Mouse (Mus musculus): ENCODE measurements at regions not wholly inside any gene's neighbourhood (a gene's known extent, or its start where the extent isn't known, plus 50 kb on each side); places are given as distances from the start of the nearest gene placed in this dataset.

GRCm38 (mm10) chr4:50145926-50146325 is 300.4 kb upstream of the Grin3a start:
- no peaks in the 10 kb centered on the region for H3K36me3 ChIP-seq (ENCODE audit: control insufficient read depth, insufficient read depth, low read length)
- TF ChIP-seq POLR2A (IDR thresholded peaks at IDR 0.05; ENCODE audit: borderline replicate concordance, extremely low read depth, insufficient read depth, insufficient read length), result no peak
- no peak overlapping the region for H3K27ac ChIP-seq (replicated peaks; ENCODE audit: low read depth, low read length)
- no peaks in the 10 kb centered on the region for H3K27me3 ChIP-seq (ENCODE audit: control insufficient read depth, insufficient read depth, low read length)
- H3K9me3 ChIP-seq (ENCODE audit: control insufficient read depth, low read length), result no peaks in the 10 kb centered on the region
- ATAC-seq (ENCODE audit: low FRiP score, low read depth) (no peak), DNase-seq (ENCODE audit: low spot score) (no peak)
- no peak overlapping the region for H3K4me2 ChIP-seq (replicated peaks; ENCODE audit: low read depth, low read length, severe bottlenecking)
- H3K4me1 ChIP-seq (ENCODE audit: control insufficient read depth, insufficient read depth, low read length), result no peaks in the 10 kb centered on the region
- H3K4me3 ChIP-seq (replicated peaks; ENCODE audit: low read length), result no peak overlapping the region
- H3K9ac ChIP-seq (ENCODE audit: low read depth, low read length, severe bottlenecking), result no peak overlapping the region

- no peak for TF ChIP-seq POLR2A (IDR thresholded peaks at IDR 0.05; ENCODE audit: borderline replicate concordance, extremely low read depth, insufficient read depth, insufficient read length)
- Histone ChIP-seq H3K36me3 (ENCODE audit: control insufficient read depth, insufficient read depth, low read length) (no peaks in the 10 kb centered on the region), H3K9me3 (ENCODE audit: control insufficient read depth, low read length) (no peaks in the 10 kb centered on the region), H3K27ac (replicated peaks; ENCODE audit: low read depth, low read length) (no peak overlapping the region), H3K9ac (ENCODE audit: low read depth, low read length, severe bottlenecking) (no peak overlapping the region), H3K4me1 (ENCODE audit: control insufficient read depth, insufficient read depth, low read length) (no peaks in the 10 kb centered on the region), H3K4me3 (replicated peaks; ENCODE audit: low read length) (no peak overlapping the region), H3K4me2 (replicated peaks; ENCODE audit: low read depth, low read length, severe bottlenecking) (no peak overlapping the region), H3K27me3 (ENCODE audit: control insufficient read depth, insufficient read depth, low read length) (no peaks in the 10 kb centered on the region)
- DNase-seq (ENCODE audit: low spot score) (peak; percentile 58), ATAC-seq (ENCODE audit: low FRiP score, low read depth) (no peak)
- 50% methylated on average over 1 of the region's 1 CpGs for WGBS
Observed at GRCm38 (mm10) chr4:50130262-50130661, 284.7 kb upstream of the Grin3a start.

GRCm38 (mm10) chr4:50106557-50106956 is 261.0 kb upstream of the Grin3a start:
- H3K4me2 ChIP-seq (replicated peaks; ENCODE audit: low read depth, low read length, severe bottlenecking), result no peak overlapping the region
- no peak overlapping the region for H3K27ac ChIP-seq (replicated peaks; ENCODE audit: low read depth, low read length)
- ATAC-seq (ENCODE audit: low FRiP score, low read depth) (no peak), DNase-seq (ENCODE audit: low spot score) (no peak)
- H3K9ac ChIP-seq (ENCODE audit: low read depth, low read length, severe bottlenecking), result no peak overlapping the region
- no peaks in the 10 kb centered on the region for H3K27me3 ChIP-seq (ENCODE audit: control insufficient read depth, insufficient read depth, low read length)
- H3K4me1 ChIP-seq (ENCODE audit: control insufficient read depth, insufficient read depth, low read length), result no peaks in the 10 kb centered on the region
- no peak overlapping the region for H3K4me3 ChIP-seq (replicated peaks; ENCODE audit: low read length)
- H3K36me3 ChIP-seq (ENCODE audit: control insufficient read depth, insufficient read depth, low read length), result no peaks in the 10 kb centered on the region
- H3K9me3 ChIP-seq (ENCODE audit: control insufficient read depth, low read length), result no peaks in the 10 kb centered on the region
- 50% methylated on average over 1 of the region's 1 CpGs for WGBS
- TF ChIP-seq POLR2A (IDR thresholded peaks at IDR 0.05; ENCODE audit: borderline replicate concordance, extremely low read depth, insufficient read depth, insufficient read length), result no peak

- H3K4me3 ChIP-seq (replicated peaks; ENCODE audit: low read length), result no peak overlapping the region
- H3K4me2 ChIP-seq (replicated peaks; ENCODE audit: low read depth, low read length, severe bottlenecking), result no peak overlapping the region
- H3K4me1 ChIP-seq (ENCODE audit: control insufficient read depth, insufficient read depth, low read length), result no peaks in the 10 kb centered on the region
- no peaks in the 10 kb centered on the region for H3K9me3 ChIP-seq (ENCODE audit: control insufficient read depth, low read length)
- H3K36me3 ChIP-seq (ENCODE audit: control insufficient read depth, insufficient read depth, low read length), result no peaks in the 10 kb centered on the region
- ATAC-seq (ENCODE audit: low FRiP score, low read depth), result no peak
- no peak for DNase-seq (ENCODE audit: low spot score)
- H3K27me3 ChIP-seq (ENCODE audit: control insufficient read depth, insufficient read depth, low read length), result no peaks in the 10 kb centered on the region
- TF ChIP-seq POLR2A (IDR thresholded peaks at IDR 0.05; ENCODE audit: borderline replicate concordance, extremely low read depth, insufficient read depth, insufficient read length), result no peak
- H3K27ac ChIP-seq (replicated peaks; ENCODE audit: low read depth, low read length), result no peak overlapping the region
- no peak overlapping the region for H3K9ac ChIP-seq (ENCODE audit: low read depth, low read length, severe bottlenecking)
Observed at GRCm38 (mm10) chr4:50087860-50088259, 242.3 kb upstream of the Grin3a start.

GRCm38 (mm10) chr4:50086676-50087075 is 241.1 kb upstream of the Grin3a start:
- H3K4me3 ChIP-seq (replicated peaks; ENCODE audit: low read length), result no peak overlapping the region
- H3K36me3 ChIP-seq (ENCODE audit: control insufficient read depth, insufficient read depth, low read length), result no peaks in the 10 kb centered on the region
- H3K27me3 ChIP-seq (ENCODE audit: control insufficient read depth, insufficient read depth, low read length), result no peaks in the 10 kb centered on the region
- H3K4me1 ChIP-seq (ENCODE audit: control insufficient read depth, insufficient read depth, low read length), result no peaks in the 10 kb centered on the region
- no peak for ATAC-seq (ENCODE audit: low FRiP score, low read depth)
- no peak for TF ChIP-seq POLR2A (IDR thresholded peaks at IDR 0.05; ENCODE audit: borderline replicate concordance, extremely low read depth, insufficient read depth, insufficient read length)
- no peak overlapping the region for H3K4me2 ChIP-seq (replicated peaks; ENCODE audit: low read depth, low read length, severe bottlenecking)
- no peak overlapping the region for H3K9ac ChIP-seq (ENCODE audit: low read depth, low read length, severe bottlenecking)
- H3K27ac ChIP-seq (replicated peaks; ENCODE audit: low read depth, low read length), result no peak overlapping the region
- WGBS, result 59% methylated on average over 2 of the region's 2 CpGs
- no peaks in the 10 kb centered on the region for H3K9me3 ChIP-seq (ENCODE audit: control insufficient read depth, low read length)
- DNase-seq (ENCODE audit: low spot score), result no peak

GRCm38 (mm10) chr4:50055519-50055918 is 210.0 kb upstream of the Grin3a start:
- 49% methylated on average over 2 of the region's 2 CpGs for WGBS
- H3K9ac ChIP-seq (ENCODE audit: low read depth, low read length, severe bottlenecking), result no peak overlapping the region
- TF ChIP-seq POLR2A (IDR thresholded peaks at IDR 0.05; ENCODE audit: borderline replicate concordance, extremely low read depth, insufficient read depth, insufficient read length), result no peak
- no peaks in the 10 kb centered on the region for H3K9me3 ChIP-seq (ENCODE audit: control insufficient read depth, low read length)
- H3K27me3 ChIP-seq (ENCODE audit: control insufficient read depth, insufficient read depth, low read length), result no peaks in the 10 kb centered on the region
- DNase-seq (ENCODE audit: low spot score) (no peak), ATAC-seq (ENCODE audit: low FRiP score, low read depth) (no peak)
- H3K4me2 ChIP-seq (replicated peaks; ENCODE audit: low read depth, low read length, severe bottlenecking), result no peak overlapping the region
- no peaks in the 10 kb centered on the region for H3K4me1 ChIP-seq (ENCODE audit: control insufficient read depth, insufficient read depth, low read length)
- H3K27ac ChIP-seq (replicated peaks; ENCODE audit: low read depth, low read length), result no peak overlapping the region
- H3K4me3 ChIP-seq (replicated peaks; ENCODE audit: low read length), result no peak overlapping the region
- no peaks in the 10 kb centered on the region for H3K36me3 ChIP-seq (ENCODE audit: control insufficient read depth, insufficient read depth, low read length)
